Mouse (Mus musculus) limb, embryonic 14.5 days (tissue): Measurements from ENCODE around the gene 2310007B03Rik. TPM values are rescaled to one million over a fixed set of nuclear protein-coding genes. Genes with fewer than 3 reads are reported as not detected.

Source experiments
- ATAC-seq: fragments of 200-750 bp; cut with Nextera tagmentation; 2 replicates; pipeline ENCODE4 v1.8.0; 2017; ENCODE audit warnings: low read depth, moderate number of reproducible peaks, moderate TSS enrichment; ENCODE audit not compliant: low FRiP score
- DNase-seq: peaks from one replicate; pipeline ENCODE4 v3.0.0-alpha.2; 2015; ENCODE audit warnings: low spot score
- H3K27ac ChIP-seq: fragments of 300-500 bp; sonication (generic); replicated peaks from 2 replicates; pipeline ENCODE4 v1.5.1; 2014; ENCODE audit warnings: low read depth, mild to moderate bottlenecking, low read length, moderate library complexity, mixed read lengths
- H3K27me3 ChIP-seq: fragments of 300-500 bp; sonication (generic); 2 replicates; pipeline ENCODE4 v1.6.1; 2014; ENCODE audit warnings: low read length, mixed read lengths; ENCODE audit not compliant: control insufficient read depth, insufficient read depth
- H3K36me3 ChIP-seq: fragments of 300-500 bp; sonication (generic); 2 replicates; pipeline ENCODE4 v1.6.1; 2014; ENCODE audit warnings: mild to moderate bottlenecking, low read length, moderate library complexity, mixed read lengths; ENCODE audit not compliant: control insufficient read depth, insufficient read depth
- H3K4me1 ChIP-seq: fragments of 300-500 bp; sonication (generic); 2 replicates; pipeline ENCODE4 v1.6.1; 2014; ENCODE audit warnings: antibody characterized with exemption, low read length, mixed read lengths; ENCODE audit not compliant: control insufficient read depth, insufficient read depth
- H3K4me2 ChIP-seq: fragments of 300-500 bp; sonication (generic); replicated peaks from 2 replicates; pipeline ENCODE4 v1.6.1; 2014; ENCODE audit warnings: low read depth, mild to moderate bottlenecking, low read length, moderate library complexity; ENCODE audit not compliant: severe bottlenecking
- H3K4me3 ChIP-seq: fragments of 300-500 bp; sonication (generic); replicated peaks from 2 replicates; pipeline ENCODE4 v1.5.1; 2014; ENCODE audit warnings: low read length
- H3K9ac ChIP-seq: fragments of 300-500 bp; sonication (generic); 2 replicates; pipeline ENCODE4 v1.6.1; 2014; ENCODE audit warnings: mild to moderate bottlenecking, low read depth, low read length, moderate library complexity; ENCODE audit not compliant: severe bottlenecking
- H3K9me3 ChIP-seq: fragments of 300-500 bp; sonication (generic); 2 replicates; pipeline ENCODE4 v1.6.1; 2016; ENCODE audit warnings: low read length; ENCODE audit not compliant: control insufficient read depth
- POLR2A ChIP-seq: fragments of 200-500 bp; IDR thresholded peaks from 2 replicates; pipeline ENCODE4 v1.8.0; 2012; ENCODE audit warnings: inconsistent platforms, mild to moderate bottlenecking, moderate library complexity, borderline replicate concordance; ENCODE audit not compliant: insufficient read depth, insufficient read length; ENCODE audit errors: extremely low read depth
- WGBS: fragments of 180-500 bp; shearing (Covaris S2); extraction: QIAGEN DNeasy Blood & Tissue Kit; methylation state at CpG from one replicate; pipeline ENCODE4 v1.1.7; 2014; 5-methylcytosine and 5-hydroxymethylcytosine counted together
- polyA plus RNA-seq, 2 experiments: library from polyadenylated mRNA; depleted of rRNA in 1 of 2; stranded (reverse) in 1 of 2; unstranded in 1 of 2; fragments of >200 nt; fragmentation: Nextera tagmentation in 1 of 2; extraction: Ambion mirVana in 1 of 2; gene quantifications; 2 replicates each; pipeline versions ENCODE4 v1.2.1 to v1.2.3; 2012 to 2014

The 2310007B03Rik gene
- polyA plus RNA-seq, 2 experiments, result 4.2 to 9.0 TPM

- Histone ChIP-seq H3K4me3 (no peak overlapping the region), H3K27me3 (no peaks in the 10 kb centered on the region), H3K9ac (no peak overlapping the region), H3K4me2 (no peak overlapping the region), H3K4me1 (peaks cover 6% of the 10 kb centered on the region), H3K36me3 (no peaks in the 10 kb centered on the region), H3K27ac (no peak overlapping the region), H3K9me3 (no peaks in the 10 kb centered on the region)
- DNase-seq, result no peak
- TF ChIP-seq POLR2A, result no peak
- whole genome bisulfite sequencing, result 40% methylated on average over 4 of the region's 4 CpGs
- ATAC-seq, result no peak
Measured at GRCm38 (mm10) chr1:93118816-93119215, 41.9 kb downstream of the 2310007B03Rik start.

- Histone ChIP-seq H3K4me1 (0 out of 2 replicates have a peak, but pooled peaks cover 3% of the 10 kb centered on the region), H3K36me3 (no peaks in the 10 kb centered on the region), H3K27ac (no peak overlapping the region), H3K9me3 (no peaks in the 10 kb centered on the region), H3K4me3 (peak overlapping the region; percentile 32), H3K9ac (peak overlapping the region; percentile 52; the same call in 1 of the 2 replicates), H3K27me3 (no peaks in the 10 kb centered on the region), H3K4me2 (peak overlapping the region; percentile 59)
- WGBS, result 32% methylated on average over 11 of the region's 13 CpGs
- TF ChIP-seq POLR2A, result no peak
- DNase-seq (no peak), ATAC-seq (0 out of 2 replicates have a peak, but pooled peaks have one; percentile 10)
Measured at GRCm38 (mm10) chr1:93115471-93115870, 45.3 kb downstream of the 2310007B03Rik start.

GRCm38 (mm10) chr1:93114713-93115463 lies 45.9 kb downstream of the 2310007B03Rik start:
- Histone ChIP-seq H3K9me3 (no peaks in the 10 kb centered on the region), H3K4me3 (peak overlapping the region; percentile 32), H3K27me3 (no peaks in the 10 kb centered on the region), H3K36me3 (no peaks in the 10 kb centered on the region), H3K4me2 (peak overlapping the region; percentile 59), H3K27ac (no peak overlapping the region), H3K4me1 (0 out of 2 replicates have a peak, but pooled peaks cover 3% of the 10 kb centered on the region), H3K9ac (peak overlapping the region; percentile 52; the same call in 1 of the 2 replicates)
- ATAC-seq (peak; percentile 98), DNase-seq (peak; percentile 92)
- WGBS, result 27% methylated on average over 21 of the region's 21 CpGs
- TF ChIP-seq POLR2A, result peak; percentile 33; the same call in 1 of the 2 replicates

- Histone ChIP-seq H3K4me2 (no peak overlapping the region; the same call in 1 of the 2 replicates), H3K4me1 (no peaks in the 10 kb centered on the region), H3K9ac (no peak overlapping the region; the same call in 1 of the 2 replicates), H3K27ac (no peak overlapping the region), H3K36me3 (no peaks in the 10 kb centered on the region), H3K4me3 (no peak overlapping the region), H3K27me3 (peaks cover 38% of the 10 kb centered on the region), H3K9me3 (no peaks in the 10 kb centered on the region)
- ATAC-seq, result no peak
- 51% methylated on average over 7 of the region's 7 CpGs for WGBS
- DNase-seq, result no peak
- no peak for TF ChIP-seq POLR2A
Measured at GRCm38 (mm10) chr1:93102700-93103099, 58.0 kb downstream of the 2310007B03Rik start.

- under 1% methylated on average over 34 of the region's 39 CpGs for WGBS
- H3K9ac ChIP-seq, result peak within 1 kb of the TSS; percentile 52
- no peak within 1 kb of the TSS for H3K27ac ChIP-seq
- peak within 1 kb of the TSS; percentile 54 for H3K4me3 ChIP-seq
- DNase-seq (no peak), ATAC-seq (peak; percentile 74)
- no peaks in the 10 kb centered on the region for H3K9me3 ChIP-seq
- TF ChIP-seq POLR2A, result no peak
- no peaks in the 10 kb centered on the region for H3K36me3 ChIP-seq
- no peaks in the 10 kb centered on the region for H3K4me1 ChIP-seq
- peak within 1 kb of the TSS; percentile 99 for H3K4me2 ChIP-seq
- H3K27me3 ChIP-seq, result peaks cover 38% of the 10 kb centered on the region
Measured at GRCm38 (mm10) chr1:93101571-93102061, 59.1 kb downstream of the 2310007B03Rik start, which contains the start of gene Kif1a. Gene Kif1a, minus strand, starts transcription at chr1:93101951.

Other genes with a start within 250 kb of the 2310007B03Rik start
- gene Capn10, start 226.6 kb downstream of the 2310007B03Rik start, polyA plus RNA-seq (2012; rRNA removed), result 34.9 and 39.4 TPM in 2 replicates
- 23.2 and 28.6 TPM in 2 replicates for gene Capn10, start 226.6 kb downstream of the 2310007B03Rik start, polyA plus RNA-seq (2014; fragmentation: Nextera tagmentation; extraction: Ambion mirVana)
- gene Gpr35, start 210.1 kb downstream of the 2310007B03Rik start, polyA plus RNA-seq (2012; rRNA removed), result 0.73 and 1.1 TPM in 2 replicates
- 0.91 and 0.98 TPM in 2 replicates for gene Gpr35, start 210.1 kb downstream of the 2310007B03Rik start, polyA plus RNA-seq (2014; fragmentation: Nextera tagmentation; extraction: Ambion mirVana)
- gene Aqp12, start 154.6 kb downstream of the 2310007B03Rik start, polyA plus RNA-seq (2012; rRNA removed), result not detected in 2 replicates
- not detected in 2 replicates for gene Aqp12, start 154.6 kb downstream of the 2310007B03Rik start, polyA plus RNA-seq (2014; fragmentation: Nextera tagmentation; extraction: Ambion mirVana)
- gene Kif1a, start 59.0 kb downstream of the 2310007B03Rik start, polyA plus RNA-seq (2012; rRNA removed), result 8.1 and 10.4 TPM in 2 replicates
- 16.4 and 17.5 TPM in 2 replicates for gene Kif1a, start 59.0 kb downstream of the 2310007B03Rik start, polyA plus RNA-seq (2014; fragmentation: Nextera tagmentation; extraction: Ambion mirVana)
- gene Agxt, start 25.7 kb downstream of the 2310007B03Rik start, polyA plus RNA-seq (2012; rRNA removed), result not detected in 2 replicates
- not detected in 2 replicates for gene Agxt, start 25.7 kb downstream of the 2310007B03Rik start, polyA plus RNA-seq (2014; fragmentation: Nextera tagmentation; extraction: Ambion mirVana)
- 0.39 and 0.46 TPM in 2 replicates for gene Crocc2, start 7.8 kb upstream of the 2310007B03Rik start, polyA plus RNA-seq (2012; rRNA removed)
- 0.17 and 0.51 TPM in 2 replicates for gene Crocc2, start 7.8 kb upstream of the 2310007B03Rik start, polyA plus RNA-seq (2014; fragmentation: Nextera tagmentation; extraction: Ambion mirVana)
- 52.0 and 65.8 TPM in 2 replicates for gene Sned1, start 74.9 kb upstream of the 2310007B03Rik start, polyA plus RNA-seq (2012; rRNA removed)
- gene Sned1, start 74.9 kb upstream of the 2310007B03Rik start, polyA plus RNA-seq (2014; fragmentation: Nextera tagmentation; extraction: Ambion mirVana), result 20.6 and 21.8 TPM in 2 replicates
- 16.5 and 20.3 TPM in 2 replicates for gene Mterf4, start 145.0 kb upstream of the 2310007B03Rik start, polyA plus RNA-seq (2012; rRNA removed)
- 23.6 and 24.7 TPM in 2 replicates for gene Mterf4, start 145.0 kb upstream of the 2310007B03Rik start, polyA plus RNA-seq (2014; fragmentation: Nextera tagmentation; extraction: Ambion mirVana)
- gene Ppp1r7, start 181.9 kb upstream of the 2310007B03Rik start, polyA plus RNA-seq (2012; rRNA removed), result 8.0 and 10.9 TPM in 2 replicates
- gene Ppp1r7, start 181.9 kb upstream of the 2310007B03Rik start, polyA plus RNA-seq (2014; fragmentation: Nextera tagmentation; extraction: Ambion mirVana), result 38.1 and 41.9 TPM in 2 replicates
- 17.8 and 19.3 TPM in 2 replicates for gene Pask, start 182.5 kb upstream of the 2310007B03Rik start, polyA plus RNA-seq (2012; rRNA removed)
- 11.2 and 11.7 TPM in 2 replicates for gene Pask, start 182.5 kb upstream of the 2310007B03Rik start, polyA plus RNA-seq (2014; fragmentation: Nextera tagmentation; extraction: Ambion mirVana)
- gene Ano7, start 213.0 kb upstream of the 2310007B03Rik start, polyA plus RNA-seq (2012; rRNA removed), result 4.7 and 4.8 TPM in 2 replicates
- gene Ano7, start 213.0 kb upstream of the 2310007B03Rik start, polyA plus RNA-seq (2014; fragmentation: Nextera tagmentation; extraction: Ambion mirVana), result 1.5 and 2.2 TPM in 2 replicates